Mouse (Mus musculus): ENCODE measurements at regions not wholly inside any gene's neighbourhood (a gene's known extent, or its start where the extent isn't known, plus 50 kb on each side); places are given as distances from the start of the nearest gene placed in this dataset.

DNA sequence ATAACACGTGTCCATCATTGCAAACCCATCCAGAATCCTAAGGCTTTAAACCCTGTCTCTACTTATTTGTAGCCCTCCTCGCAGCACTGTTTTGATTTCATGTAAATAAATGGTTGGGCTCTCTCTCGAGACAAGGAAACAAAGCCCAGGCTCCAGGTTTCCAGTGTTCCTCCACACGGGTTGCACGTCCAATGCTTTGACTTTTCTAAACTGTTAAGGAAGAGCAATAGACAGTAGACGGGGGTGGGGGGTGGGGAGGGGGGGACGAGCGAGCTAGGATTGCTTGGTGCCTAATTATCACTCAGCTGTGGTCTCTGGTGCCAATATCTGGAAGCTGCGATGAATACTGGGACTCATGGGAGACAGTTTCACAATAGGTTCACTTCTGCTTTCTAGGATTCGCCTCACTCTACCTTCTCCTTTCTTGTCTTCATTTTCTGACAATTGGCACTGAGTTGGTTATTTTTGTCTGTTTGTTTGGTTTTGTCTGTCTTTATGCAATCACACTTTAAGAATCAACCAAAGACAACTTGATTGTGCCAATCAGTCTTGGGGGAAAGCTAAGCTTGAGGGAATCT is 179.3 kb upstream of the Ccdc122 start:
- H3K36me3 ChIP-seq (ENCODE audit: insufficient read depth): no peaks in the 10 kb centered on the region
- H3K9ac ChIP-seq: no peak overlapping the region
- H3K4me2 ChIP-seq (ENCODE audit: low read depth): no peak overlapping the region
- no peak for ATAC-seq
- H3K27ac ChIP-seq (ENCODE audit: low read depth, low read length): no peak overlapping the region
- no peak for DNase-seq
- H3K9me3 ChIP-seq (ENCODE audit: low read length): no peaks in the 10 kb centered on the region
- no peak overlapping the region for H3K4me3 ChIP-seq (ENCODE audit: low read depth, low read length)
- TF ChIP-seq CTCF (IDR thresholded peaks at IDR 0.05; ENCODE audit: low read depth): no peak
- 47% methylated on average over 10 of the region's 10 CpGs for WGBS
- no peaks in the 10 kb centered on the region for H3K27me3 ChIP-seq (ENCODE audit: insufficient read depth, low read length)
- H3K4me1 ChIP-seq (ENCODE audit: insufficient read depth): no peaks in the 10 kb centered on the region

DNA sequence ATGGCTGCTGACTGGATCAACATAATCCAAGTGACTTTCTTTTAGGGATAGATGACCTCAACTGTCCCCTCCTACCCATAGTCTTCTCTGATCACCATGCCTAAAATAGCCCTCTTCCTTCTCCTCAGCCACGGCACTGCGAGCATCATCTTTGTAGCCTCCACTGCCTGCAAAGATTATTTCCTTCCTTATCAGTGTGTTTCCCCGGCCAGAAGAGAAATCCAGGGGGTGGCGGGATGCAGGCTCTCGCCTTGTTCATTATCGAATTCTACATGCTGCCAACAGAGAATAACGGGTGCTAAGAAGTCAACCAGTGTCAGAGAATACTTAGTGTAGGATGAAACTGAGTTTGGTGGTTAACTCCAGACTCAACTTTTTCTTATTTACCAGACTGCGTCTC is 180.0 kb upstream of the Ccdc122 start:
- no peak overlapping the region for H3K4me3 ChIP-seq (ENCODE audit: low read depth, low read length)
- no peak for TF ChIP-seq CTCF (IDR thresholded peaks at IDR 0.05; ENCODE audit: low read depth)
- H3K9me3 ChIP-seq (ENCODE audit: low read length): no peaks in the 10 kb centered on the region
- no peak overlapping the region for H3K27ac ChIP-seq (ENCODE audit: low read depth, low read length)
- no peaks in the 10 kb centered on the region for H3K27me3 ChIP-seq (ENCODE audit: insufficient read depth, low read length)
- DNase-seq (no peak), ATAC-seq (no peak)
- H3K9ac ChIP-seq: no peak overlapping the region
- no peaks in the 10 kb centered on the region for H3K36me3 ChIP-seq (ENCODE audit: insufficient read depth)
- H3K4me1 ChIP-seq (ENCODE audit: insufficient read depth): no peaks in the 10 kb centered on the region
- H3K4me2 ChIP-seq (ENCODE audit: low read depth): no peak overlapping the region
- 83% methylated on average over 8 of the region's 8 CpGs for WGBS

DNA sequence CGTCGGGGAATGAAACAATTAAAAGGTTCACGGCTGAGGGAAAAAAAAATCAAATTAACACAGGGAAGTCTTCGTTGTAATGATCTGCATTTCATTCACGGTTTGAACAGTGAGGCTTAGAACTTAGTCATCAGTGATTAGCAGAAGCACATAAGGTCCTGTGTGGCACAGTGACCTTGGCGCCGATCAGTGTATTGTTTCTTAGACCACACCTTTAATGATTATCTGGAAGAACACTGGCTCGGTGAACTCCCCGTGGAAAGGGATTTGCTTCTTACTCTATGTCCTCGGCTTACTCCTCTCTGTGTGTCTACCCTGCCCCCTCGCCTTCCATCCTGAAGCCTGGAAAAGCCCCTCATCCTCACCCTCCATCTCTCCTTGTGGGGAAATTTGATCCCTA is 181.6 kb upstream of the Ccdc122 start:
- H3K9me3 ChIP-seq (ENCODE audit: low read length): no peaks in the 10 kb centered on the region
- ATAC-seq (no peak), DNase-seq (no peak)
- H3K27me3 ChIP-seq (ENCODE audit: insufficient read depth, low read length): no peaks in the 10 kb centered on the region
- no peaks in the 10 kb centered on the region for H3K4me1 ChIP-seq (ENCODE audit: insufficient read depth)
- 58% methylated on average over 11 of the region's 11 CpGs for WGBS
- no peaks in the 10 kb centered on the region for H3K36me3 ChIP-seq (ENCODE audit: insufficient read depth)
- no peak overlapping the region for H3K4me3 ChIP-seq (ENCODE audit: low read depth, low read length)
- H3K4me2 ChIP-seq (ENCODE audit: low read depth): no peak overlapping the region
- no peak for TF ChIP-seq CTCF (IDR thresholded peaks at IDR 0.05; ENCODE audit: low read depth)
- no peak overlapping the region for H3K27ac ChIP-seq (ENCODE audit: low read depth, low read length)
- H3K9ac ChIP-seq: no peak overlapping the region

DNA sequence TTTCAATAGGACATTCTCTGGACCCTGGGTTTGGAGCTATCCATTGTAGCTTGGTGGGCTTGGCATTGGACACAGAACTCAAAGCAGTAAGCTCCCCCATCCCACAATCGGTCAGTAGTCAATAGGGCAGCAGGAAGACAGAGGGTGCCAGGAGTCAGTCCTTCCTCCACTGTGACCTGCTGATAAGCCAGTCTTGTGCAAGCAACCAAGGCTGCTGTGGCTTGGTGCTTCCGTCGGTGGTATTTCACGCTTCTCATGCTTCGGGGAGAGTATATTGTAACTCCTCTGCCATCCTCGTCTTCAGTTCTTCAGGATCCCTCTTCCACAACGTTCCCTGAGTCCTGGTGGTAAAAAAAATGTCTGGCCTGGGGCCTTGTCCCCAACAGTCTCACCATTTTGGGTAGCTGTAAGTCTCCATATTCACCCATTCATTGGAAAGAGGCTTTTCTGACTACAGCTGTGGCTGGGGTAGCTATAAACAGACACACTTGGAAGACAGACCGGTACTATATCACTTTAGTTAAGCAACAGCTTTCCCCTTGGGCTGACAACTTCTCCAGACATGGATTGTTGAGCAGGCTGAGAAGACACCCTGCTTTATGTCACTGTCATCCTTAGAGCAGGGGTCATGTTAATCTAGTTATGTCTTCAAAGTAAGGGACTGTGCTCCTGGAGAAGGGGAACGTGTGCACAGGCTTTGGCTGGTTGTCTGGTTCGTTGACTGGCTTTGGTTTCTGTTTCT is 184.9 kb upstream of the Ccdc122 start:
- Histone ChIP-seq H3K27me3 (ENCODE audit: insufficient read depth, low read length) (no peaks in the 10 kb centered on the region), H3K9me3 (ENCODE audit: low read length) (no peaks in the 10 kb centered on the region), H3K27ac (ENCODE audit: low read depth, low read length) (no peak overlapping the region), H3K4me3 (ENCODE audit: low read depth, low read length) (no peak overlapping the region), H3K36me3 (ENCODE audit: insufficient read depth) (no peaks in the 10 kb centered on the region), H3K9ac (no peak overlapping the region), H3K4me2 (ENCODE audit: low read depth) (no peak overlapping the region), H3K4me1 (ENCODE audit: insufficient read depth) (peaks cover 5% of the 10 kb centered on the region; the same call in 1 of the 2 replicates)
- 90% methylated on average over 10 of the region's 10 CpGs for WGBS
- DNase-seq: no peak
- TF ChIP-seq CTCF (IDR thresholded peaks at IDR 0.05; ENCODE audit: low read depth): no peak
- no peak for ATAC-seq

GRCm38 (mm10) chr14:76850641-76851040 is 185.9 kb upstream of the Ccdc122 start:
- no peak for DNase-seq
- ATAC-seq: no peak
- no peak overlapping the region for H3K4me3 ChIP-seq (ENCODE audit: low read depth, low read length)
- 89% methylated on average over 4 of the region's 4 CpGs for WGBS
- H3K9me3 ChIP-seq (ENCODE audit: low read length): no peaks in the 10 kb centered on the region
- H3K27me3 ChIP-seq (ENCODE audit: insufficient read depth, low read length): no peaks in the 10 kb centered on the region
- H3K4me1 ChIP-seq (ENCODE audit: insufficient read depth): peaks cover 5% of the 10 kb centered on the region; the same call in 1 of the 2 replicates
- no peaks in the 10 kb centered on the region for H3K36me3 ChIP-seq (ENCODE audit: insufficient read depth)
- H3K27ac ChIP-seq (ENCODE audit: low read depth, low read length): no peak overlapping the region
- H3K4me2 ChIP-seq (ENCODE audit: low read depth): no peak overlapping the region
- no peak for TF ChIP-seq CTCF (IDR thresholded peaks at IDR 0.05; ENCODE audit: low read depth)
- no peak overlapping the region for H3K9ac ChIP-seq

- no peak overlapping the region for H3K9ac ChIP-seq
- H3K4me2 ChIP-seq (ENCODE audit: low read depth): no peak overlapping the region
- no peaks in the 10 kb centered on the region for H3K27me3 ChIP-seq (ENCODE audit: insufficient read depth, low read length)
- no peaks in the 10 kb centered on the region for H3K36me3 ChIP-seq (ENCODE audit: insufficient read depth)
- peaks cover 5% of the 10 kb centered on the region; the same call in 1 of the 2 replicates for H3K4me1 ChIP-seq (ENCODE audit: insufficient read depth)
- DNase-seq (no peak), ATAC-seq (no peak)
- H3K9me3 ChIP-seq (ENCODE audit: low read length): no peaks in the 10 kb centered on the region
- WGBS: 49% methylated on average over 13 of the region's 13 CpGs
- no peak for TF ChIP-seq CTCF (IDR thresholded peaks at IDR 0.05; ENCODE audit: low read depth)
- H3K4me3 ChIP-seq (ENCODE audit: low read depth, low read length): no peak overlapping the region
- H3K27ac ChIP-seq (ENCODE audit: low read depth, low read length): no peak overlapping the region
Measured at GRCm38 (mm10) chr14:76850051-76850450, 186.5 kb upstream of the Ccdc122 start.

GRCm38 (mm10) chr14:76849636-76850035 is 186.9 kb upstream of the Ccdc122 start:
- WGBS: 70% methylated on average over 6 of the region's 6 CpGs

More at GRCm38 (mm10) chr14:76849636-76850035, 186.9 kb upstream of the Ccdc122 start:
- Histone ChIP-seq H3K4me2 (ENCODE audit: low read depth) (no peak overlapping the region), H3K4me1 (ENCODE audit: insufficient read depth) (peaks cover 5% of the 10 kb centered on the region; the same call in 1 of the 2 replicates), H3K27me3 (ENCODE audit: insufficient read depth, low read length) (no peaks in the 10 kb centered on the region), H3K9me3 (ENCODE audit: low read length) (no peaks in the 10 kb centered on the region), H3K27ac (ENCODE audit: low read depth, low read length) (no peak overlapping the region), H3K36me3 (ENCODE audit: insufficient read depth) (no peaks in the 10 kb centered on the region), H3K4me3 (ENCODE audit: low read depth, low read length) (no peak overlapping the region), H3K9ac (no peak overlapping the region)
- DNase-seq (no peak), ATAC-seq (no peak)
- no peak for TF ChIP-seq CTCF (IDR thresholded peaks at IDR 0.05; ENCODE audit: low read depth)

All from forebrain, postnatal 0 days (tissue).